Mouse (Mus musculus) adrenal gland, postnatal 10 days (tissue): ENCODE measurements around the gene A3galt2. TPM values are rescaled to one million over a fixed set of nuclear protein-coding genes. Genes with fewer than 3 reads are reported as not detected.

Experiments used
- DNase-seq: peaks from one replicate; pipeline ENCODE4 v3.0.0; 2021; ENCODE audit warnings: mixed read lengths
- total RNA-seq, 2 experiments: library from RNA; stranded (reverse); gene quantifications; 2 replicates each; pipeline ENCODE4 v1.2.3; 2021

Gene A3galt2
- total RNA-seq, 2 experiments from 2014 or later: 0.12 TPM

DNA sequence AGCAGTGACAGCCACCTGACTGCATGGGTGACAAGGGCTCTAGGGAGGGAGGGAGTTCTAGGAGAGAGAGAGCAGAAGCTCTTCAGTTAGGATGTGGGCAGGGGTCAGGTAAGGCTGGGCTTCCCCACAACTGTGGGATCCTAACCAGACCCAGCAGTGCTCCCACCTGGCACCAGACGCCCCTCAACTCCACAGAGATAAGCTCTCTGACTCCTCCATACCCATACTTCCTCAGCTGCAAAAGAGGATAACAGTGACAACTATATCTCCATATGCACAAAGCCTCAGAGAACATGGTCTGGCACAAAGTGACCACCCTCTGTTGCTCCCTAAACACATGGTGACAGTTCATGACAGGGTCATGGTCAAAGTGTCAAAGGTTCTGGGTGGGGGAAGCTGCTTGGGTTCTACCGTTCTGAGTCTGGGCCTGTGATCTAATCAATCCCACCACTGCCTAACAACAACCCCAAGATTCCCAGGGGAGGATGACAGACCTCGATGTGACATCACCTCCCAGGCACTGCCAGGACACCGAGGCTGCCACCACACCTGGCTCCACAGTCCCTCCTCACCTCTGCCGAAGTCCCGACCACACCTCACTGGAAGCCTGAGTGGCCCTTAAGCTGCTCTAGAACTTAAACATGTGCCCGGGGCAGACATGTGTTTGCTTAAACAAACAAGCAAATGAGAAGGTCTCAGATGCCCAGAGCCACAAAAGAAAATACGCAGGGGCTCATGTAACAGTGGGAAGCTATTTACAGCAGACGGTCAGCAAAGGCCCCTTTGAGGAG is 46.7 kb downstream of the A3galt2 start:
- DNase-seq: no peak

- DNase-seq: no peak
Observed at GRCm38 (mm10) chr4:128803569-128803968, 48.4 kb downstream of the A3galt2 start.

- peak; percentile 51 for DNase-seq
Observed at GRCm38 (mm10) chr4:128804426-128805149, 49.4 kb downstream of the A3galt2 start.

DNA sequence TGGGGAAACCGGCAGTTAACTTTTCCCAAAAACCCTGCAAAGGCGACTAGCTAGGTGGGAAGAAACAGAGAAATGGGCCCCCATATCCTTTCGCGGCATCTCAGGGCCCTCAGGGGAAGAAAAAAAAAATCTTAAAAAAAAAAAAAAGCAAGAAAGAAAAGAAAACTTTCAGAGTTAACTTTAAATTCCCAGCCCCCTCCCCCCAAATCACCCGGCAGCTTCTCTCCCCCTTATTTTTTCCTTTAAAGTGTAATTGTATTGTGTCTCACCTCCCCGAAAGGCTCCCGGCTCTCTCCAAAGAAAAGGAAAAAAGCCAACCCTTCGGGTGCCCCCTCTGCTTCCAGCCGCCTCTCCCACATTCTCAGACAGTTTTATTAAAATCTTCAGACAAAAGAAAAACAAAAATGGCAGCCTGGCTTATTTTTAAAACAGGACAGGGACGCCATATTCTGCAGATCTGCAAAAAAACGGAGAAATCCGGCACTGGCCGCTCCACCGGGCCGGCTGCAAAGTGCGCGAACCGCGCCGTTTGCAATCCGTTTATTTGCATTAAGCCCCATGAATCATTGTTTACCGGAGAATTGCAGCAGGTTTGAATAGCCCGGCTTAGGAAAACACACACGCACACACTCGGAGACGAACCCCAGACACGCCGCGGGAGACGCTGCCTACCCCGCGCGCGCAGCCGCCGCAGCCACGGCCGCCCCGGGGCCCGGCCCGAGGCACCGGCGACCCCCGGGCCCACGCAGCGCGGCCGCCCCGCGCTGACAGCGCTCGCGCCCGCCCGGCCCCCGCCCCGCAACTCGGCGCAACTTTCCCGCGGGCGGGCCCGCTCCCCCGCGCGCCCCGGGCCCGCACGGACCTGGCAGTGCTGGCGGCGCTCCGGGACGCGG is 50.2 kb downstream of the A3galt2 start:
- peak; percentile 59 for DNase-seq

DNA sequence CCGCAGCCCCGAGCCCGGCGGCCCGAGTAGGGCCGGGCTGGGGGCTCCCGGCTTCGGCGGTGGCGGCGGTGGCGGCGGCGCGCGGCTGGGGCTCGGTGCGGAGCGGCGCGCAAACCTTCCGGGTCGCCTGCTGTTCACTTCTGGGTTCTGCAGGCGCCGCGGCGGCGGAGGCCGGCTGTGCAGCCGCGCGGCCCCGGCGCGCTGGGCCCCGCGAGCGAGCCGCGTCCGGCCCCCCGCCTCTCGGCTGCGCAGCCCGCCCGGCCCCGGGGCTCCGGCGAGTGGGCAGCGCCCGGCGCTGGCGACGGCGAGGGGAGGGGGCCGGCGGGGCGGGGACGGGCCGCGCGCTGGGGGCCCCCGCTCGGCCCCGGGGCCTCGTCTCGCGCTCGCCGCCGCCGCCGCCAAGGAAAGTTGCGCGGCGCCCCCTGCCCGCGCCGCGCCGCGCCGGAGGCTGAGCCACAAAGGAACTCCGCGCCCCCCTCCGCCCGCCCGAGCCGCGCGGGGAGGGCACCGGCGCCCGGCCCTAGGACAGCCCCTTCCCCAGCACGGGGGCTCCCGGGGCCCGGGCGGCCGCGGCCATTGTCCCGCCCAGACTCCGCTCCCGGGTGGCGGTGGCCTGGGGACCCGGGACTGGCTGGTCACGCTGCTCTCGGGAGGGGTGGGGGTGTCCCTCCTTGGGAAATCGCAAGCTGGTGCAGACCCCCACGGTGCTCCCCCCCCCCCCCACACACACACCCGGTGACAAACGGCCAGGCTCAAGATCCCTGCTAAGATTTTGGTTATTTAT is 51.1 kb downstream of the A3galt2 start, which contains the start of gene Zfp362:
Zfp362 (minus strand) TSS at position 3 of the 784 bp plus-strand sequence.
- DNase-seq: peak; percentile 72

DNA sequence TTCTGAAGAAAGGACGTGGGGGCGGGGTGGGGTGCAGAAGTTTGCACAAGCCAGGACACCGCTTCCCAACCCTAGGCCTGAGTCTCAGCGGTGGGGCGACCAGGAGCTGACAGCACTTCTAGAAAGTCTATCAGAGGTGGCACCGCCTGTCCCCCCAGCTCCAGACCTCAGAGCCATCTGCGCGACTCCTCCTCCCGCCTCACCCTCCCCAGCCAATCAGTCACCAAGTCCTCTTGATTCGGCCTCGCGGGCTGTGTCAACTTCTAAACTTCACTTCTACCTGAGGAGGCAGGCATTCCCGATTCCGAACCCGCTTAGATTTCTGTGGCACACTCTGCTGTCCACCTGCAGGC is 51.6 kb downstream of the A3galt2 start:
- DNase-seq: peak; percentile 84

- DNase-seq: peak; percentile 85
Observed at GRCm38 (mm10) chr4:128811382-128812056, 56.4 kb downstream of the A3galt2 start.

DNA sequence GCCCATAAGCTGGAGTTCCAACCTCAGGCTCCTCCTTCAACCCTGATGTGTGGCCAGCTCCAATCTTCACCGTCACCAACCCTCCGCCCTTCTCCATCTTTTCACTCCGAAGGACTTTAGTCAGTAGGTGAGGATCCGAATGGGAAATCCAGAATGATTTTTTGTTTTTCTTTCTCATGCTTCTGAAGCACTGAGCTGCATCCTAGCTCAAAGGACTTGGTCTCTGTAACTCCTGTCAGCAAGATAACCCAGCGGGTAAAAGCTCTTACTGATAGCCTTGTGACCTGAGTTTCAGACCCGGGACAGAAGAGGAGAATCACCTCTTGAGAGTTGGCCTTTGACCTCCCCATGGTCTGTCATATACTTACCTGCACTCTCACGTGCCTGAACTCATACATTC is 61.8 kb downstream of the A3galt2 start:
- DNase-seq: no peak

Other genes with a start within 250 kb of the A3galt2 start
- gene Zscan20, start 145.3 kb upstream of the A3galt2 start, total RNA-seq: 1 to 10 TPM; 4.3 to 5.6 TPM
- gene Tlr12, start 136.7 kb upstream of the A3galt2 start, total RNA-seq: under 1 TPM; 0.63 to 0.76 TPM
- 10 to 100 TPM; 76.2 to 77.8 TPM for gene Phc2, start 100.7 kb upstream of the A3galt2 start, total RNA-seq
- 10 to 100 TPM; 33.7 to 36.5 TPM for gene Zfp362, start 50.7 kb downstream of the A3galt2 start, total RNA-seq
- 10 to 100 TPM; 10.6 to 11.5 TPM for gene Trim62, start 128.2 kb downstream of the A3galt2 start, total RNA-seq
- 10 to 100 TPM; 32.5 to 32.9 TPM for gene Azin2, start 207.1 kb downstream of the A3galt2 start, total RNA-seq
- gene Ak2, start 236.6 kb downstream of the A3galt2 start, total RNA-seq: 100 to 1,000 TPM; 244 to 274 TPM